Mouse (Mus musculus) heart, adult 2 months (tissue): ENCODE results near the gene Cep41.

Experiments used
- CTCF ChIP-seq: fragments of 200-600 bp; IDR thresholded peaks from 2 replicates; pipeline ENCODE4 v1.8.1; 2022; ENCODE audit warnings: antibody characterized with exemption, mild to moderate bottlenecking, moderate library complexity
- POLR2A ChIP-seq: fragments of 200-500 bp; IDR thresholded peaks from 2 replicates; pipeline ENCODE4 v1.6.1; 2011; ENCODE audit warnings: mild to moderate bottlenecking, low read depth, low read length, control low read depth; ENCODE audit not compliant: insufficient read depth

GRCm38 (mm10) chr6:30711365-30711763, 17.8 kb upstream of the Cep41 start:
- TF ChIP-seq CTCF: no peak
- TF ChIP-seq POLR2A: no peak
